Mouse (Mus musculus) adrenal gland, postnatal 36 days (tissue): ENCODE measurements around the gene Slit1. TPM values are rescaled to one million over a fixed set of nuclear protein-coding genes. Genes with fewer than 3 reads are reported as not detected.

Experiments
- DNase-seq, 2 experiments: peaks; one replicate each; pipeline ENCODE4 v3.0.0; 2021; ENCODE audit warnings: mixed read lengths in 1 of 2
- total RNA-seq, 2 experiments: library from RNA; stranded (reverse); gene quantifications; 2 replicates each; pipeline ENCODE4 v1.2.3; 2021

Slit1 gene
- total RNA-seq, 2 experiments from 2014 or later = 7.6 to 18.4 TPM

DNA sequence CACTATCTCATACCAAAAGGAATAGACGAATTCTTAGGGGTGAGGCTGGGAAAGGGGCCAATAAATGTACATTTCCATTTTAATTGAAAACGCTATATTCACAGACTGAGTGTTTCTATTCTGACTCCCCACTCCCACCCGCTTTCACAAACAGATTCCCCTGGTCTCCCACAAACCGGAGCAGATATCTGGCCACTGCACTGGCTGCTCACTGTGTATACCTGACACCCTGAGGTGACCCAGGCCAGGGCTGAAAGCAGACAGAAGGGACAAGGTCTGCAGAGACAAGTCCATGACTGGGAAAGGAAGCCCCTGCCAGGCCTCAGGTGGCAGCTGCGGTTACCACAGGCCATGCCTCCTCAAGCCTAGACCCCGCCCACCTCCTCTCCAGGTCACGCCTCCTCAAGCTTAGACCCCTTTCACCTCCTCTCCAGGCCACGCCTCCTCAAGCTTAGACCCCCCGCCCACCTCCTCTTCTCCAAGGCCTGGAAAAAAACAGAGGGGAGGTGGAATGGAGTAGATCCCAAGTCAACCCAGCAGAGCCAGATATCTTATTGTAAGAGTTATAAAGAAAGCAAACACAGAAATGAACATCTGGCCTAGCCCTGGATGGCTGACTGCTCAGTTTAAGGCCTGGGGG is 18.5 kb downstream of the Slit1 start:
- DNase-seq = no peak

DNA sequence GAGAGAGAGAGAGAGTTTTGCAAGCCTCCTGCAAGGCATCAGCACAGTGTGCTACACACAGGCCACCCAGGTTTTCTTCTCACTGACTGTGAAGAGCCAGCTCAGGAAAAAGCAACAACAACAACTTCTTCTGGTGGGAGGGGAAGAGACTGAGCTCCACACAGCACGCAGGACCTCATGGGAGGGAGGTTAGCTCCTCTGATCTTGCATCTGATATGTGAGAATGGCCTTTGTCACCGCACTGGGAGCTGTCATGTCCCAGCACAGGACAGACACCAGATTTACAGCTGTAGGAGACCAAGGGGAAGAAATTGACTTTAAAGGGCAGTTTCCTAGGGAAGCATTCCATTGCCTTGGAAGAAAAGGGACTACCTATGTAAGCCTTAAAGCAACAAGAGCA is 20.1 kb downstream of the Slit1 start:
- no peak for DNase-seq

DNA sequence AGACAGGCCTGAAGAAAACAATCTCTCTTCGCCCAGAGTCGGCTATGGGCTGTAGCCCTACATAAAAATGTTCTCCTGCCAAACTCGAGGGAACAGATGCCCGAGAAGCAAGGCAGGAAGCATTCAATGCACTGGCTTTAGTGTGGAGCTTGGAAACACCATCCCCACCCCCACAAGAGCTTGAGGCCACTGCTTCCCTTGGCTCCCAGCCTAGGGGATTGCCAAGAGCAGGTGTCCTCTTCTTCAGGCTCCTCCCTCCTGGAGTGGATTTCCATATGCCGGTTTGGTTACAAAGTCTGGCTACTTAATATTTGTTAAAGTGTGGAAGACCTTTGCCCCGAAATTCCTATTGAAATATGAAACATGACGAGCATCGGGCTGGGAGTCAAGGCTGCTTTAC is 24.0 kb downstream of the Slit1 start:
- no peak for DNase-seq

DNA sequence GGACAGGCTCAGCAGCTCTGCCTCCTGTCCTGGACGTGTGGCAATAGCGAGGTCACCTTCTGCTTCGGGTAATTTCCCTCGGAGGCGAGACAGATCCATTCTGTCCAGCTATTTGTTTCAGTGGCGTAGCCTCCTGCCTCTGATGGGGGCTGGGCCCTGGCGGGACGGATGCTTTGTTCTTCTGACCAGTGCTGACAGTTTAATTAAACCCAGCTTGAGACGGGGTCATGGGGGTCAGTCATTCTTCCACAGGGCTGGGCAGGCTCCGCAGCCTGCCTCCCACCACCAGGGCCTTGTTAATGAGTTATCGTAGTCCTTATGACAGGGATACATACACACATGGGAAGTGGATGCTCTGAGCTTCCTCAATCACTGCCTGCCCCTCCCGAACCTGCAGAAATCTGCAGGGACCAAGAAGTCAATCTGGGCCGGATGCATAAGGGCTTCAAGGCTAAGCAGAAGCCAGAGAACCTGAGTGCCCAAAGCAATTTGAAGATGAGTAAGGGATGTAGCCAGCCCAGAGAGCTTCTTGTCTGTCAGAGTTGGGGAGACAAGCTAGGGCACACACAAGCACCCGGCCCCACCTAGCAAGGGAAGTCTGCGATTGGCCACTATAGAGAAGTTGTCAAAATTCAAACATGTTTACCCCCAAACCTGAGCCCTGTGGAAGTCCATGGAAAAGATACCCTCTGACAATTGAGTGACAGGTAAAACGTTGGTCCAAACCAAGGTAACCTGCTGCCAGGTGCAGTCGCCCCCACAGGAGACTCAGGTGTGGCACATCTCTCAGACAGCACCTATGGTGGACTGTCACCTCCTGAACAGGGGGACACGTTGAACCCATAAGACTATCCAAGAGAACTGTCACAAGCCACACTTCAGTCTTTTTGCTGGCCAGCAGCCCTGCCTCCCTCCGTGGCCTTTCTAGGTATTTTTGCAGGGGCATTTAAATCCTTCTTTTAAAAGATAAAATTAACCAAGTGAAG is 26.9 kb downstream of the Slit1 start:
- no peak for DNase-seq

DNA sequence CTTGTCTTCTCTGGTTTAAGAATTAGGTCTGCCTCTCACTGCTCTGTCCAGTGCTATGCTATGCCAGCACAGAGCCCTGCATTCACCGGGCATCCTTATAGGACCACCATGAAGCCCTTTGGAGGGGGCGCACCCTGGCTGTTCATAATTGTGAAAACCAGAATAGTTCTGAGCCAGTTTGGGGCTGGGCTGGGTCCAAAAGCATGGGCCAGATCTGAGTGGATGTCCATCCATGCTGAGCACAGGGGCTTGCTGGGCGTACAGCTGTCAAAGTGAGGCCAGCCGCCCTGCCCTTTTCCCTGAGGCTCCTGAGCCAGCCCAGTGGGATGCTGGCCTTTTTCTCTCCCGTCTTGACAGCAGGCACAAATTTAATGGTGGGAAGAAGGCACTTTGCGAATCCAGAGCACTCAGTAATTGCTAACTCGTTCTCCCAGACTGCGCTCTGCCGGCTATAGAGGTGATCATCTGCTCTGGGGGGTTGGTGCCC is 29.0 kb downstream of the Slit1 start:
- no peak for DNase-seq

DNA sequence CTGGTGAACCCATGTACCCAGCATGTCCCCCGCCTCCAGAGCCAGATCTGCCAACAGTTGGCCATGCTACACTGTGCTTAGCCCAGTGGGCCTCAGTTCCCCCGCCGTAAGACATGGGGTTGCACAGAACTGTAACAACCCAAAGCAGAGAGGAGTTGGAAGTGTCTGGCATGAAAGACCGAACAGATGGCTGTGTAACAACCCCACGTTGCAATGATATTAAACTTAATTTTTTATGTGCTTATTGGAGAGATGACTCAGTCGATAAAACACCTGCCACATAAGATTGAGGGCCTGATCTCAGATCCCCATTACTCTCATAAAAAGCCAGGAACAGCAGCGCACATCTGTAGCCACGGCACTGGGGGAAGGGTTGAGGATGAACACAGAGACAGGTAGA is 30.6 kb downstream of the Slit1 start:
- no peak for DNase-seq

DNA sequence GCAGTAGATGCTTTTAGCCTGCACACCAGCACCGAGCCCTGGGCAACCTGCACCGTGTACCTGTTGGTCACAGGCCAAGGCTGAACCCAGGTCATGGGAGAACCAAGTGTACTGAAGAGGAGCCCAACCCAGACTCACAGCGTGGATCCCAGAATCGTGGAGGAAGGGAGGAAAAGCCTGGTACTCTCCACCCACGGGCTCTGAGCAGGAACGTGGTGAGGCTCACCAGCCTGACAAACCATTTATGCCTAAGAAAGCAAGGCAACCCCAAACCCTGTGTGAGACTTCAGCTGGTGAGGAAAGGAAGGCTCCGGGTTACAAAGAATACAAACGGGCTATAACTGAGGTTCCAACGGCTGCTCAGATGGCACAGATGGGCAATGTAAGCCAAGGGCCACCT is 31.8 kb downstream of the Slit1 start:
- DNase-seq = no peak

DNA sequence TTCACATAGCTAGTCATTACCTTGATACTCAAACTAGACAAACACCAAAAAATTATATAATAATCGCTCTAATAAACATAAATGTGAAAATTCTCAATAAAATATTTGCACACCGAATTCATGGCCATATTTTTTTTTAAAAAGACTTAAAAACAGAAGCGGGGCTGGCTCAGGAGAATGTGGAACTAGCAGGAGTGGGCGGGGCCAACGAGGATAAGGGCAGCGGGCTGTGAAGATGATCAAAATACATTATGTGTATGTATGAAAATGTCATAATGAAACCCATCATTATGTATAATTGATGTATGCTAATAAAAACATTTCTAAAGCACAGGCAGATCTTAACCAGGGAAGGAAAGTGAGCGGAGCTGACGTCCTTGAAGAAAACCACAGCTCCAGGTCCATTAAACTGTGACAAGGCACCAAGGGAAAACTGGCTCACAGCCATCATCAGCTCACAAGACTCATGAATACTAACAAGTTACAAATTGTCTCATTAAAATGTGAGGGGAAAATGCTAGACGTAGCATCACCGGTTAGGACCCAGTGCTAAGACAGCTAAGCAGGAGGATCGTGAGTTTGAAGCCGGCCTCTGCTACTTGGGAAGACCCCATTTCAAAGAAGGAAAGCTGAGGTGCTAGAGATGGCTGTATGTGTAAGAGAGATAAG is 33.8 kb downstream of the Slit1 start:
- DNase-seq = no peak

DNA sequence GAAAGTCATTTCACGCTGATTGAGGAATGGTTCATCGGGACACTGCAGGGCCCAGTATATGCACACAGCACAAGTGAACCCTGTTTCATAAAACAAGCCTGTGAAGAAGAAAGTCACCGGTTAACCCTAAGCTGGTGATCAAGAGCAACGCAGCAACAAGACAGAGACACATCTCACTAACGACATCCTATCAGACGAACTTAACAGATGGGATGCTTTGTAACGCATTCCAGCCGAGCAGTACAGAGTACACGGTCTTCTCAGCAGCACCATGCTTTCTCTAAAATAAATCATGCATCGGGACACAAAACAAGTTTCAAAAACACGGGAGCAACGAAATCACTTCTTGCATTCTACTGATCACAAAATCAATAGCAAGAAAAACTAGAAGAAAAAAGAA is 35.6 kb downstream of the Slit1 start:
- no peak for DNase-seq

DNA sequence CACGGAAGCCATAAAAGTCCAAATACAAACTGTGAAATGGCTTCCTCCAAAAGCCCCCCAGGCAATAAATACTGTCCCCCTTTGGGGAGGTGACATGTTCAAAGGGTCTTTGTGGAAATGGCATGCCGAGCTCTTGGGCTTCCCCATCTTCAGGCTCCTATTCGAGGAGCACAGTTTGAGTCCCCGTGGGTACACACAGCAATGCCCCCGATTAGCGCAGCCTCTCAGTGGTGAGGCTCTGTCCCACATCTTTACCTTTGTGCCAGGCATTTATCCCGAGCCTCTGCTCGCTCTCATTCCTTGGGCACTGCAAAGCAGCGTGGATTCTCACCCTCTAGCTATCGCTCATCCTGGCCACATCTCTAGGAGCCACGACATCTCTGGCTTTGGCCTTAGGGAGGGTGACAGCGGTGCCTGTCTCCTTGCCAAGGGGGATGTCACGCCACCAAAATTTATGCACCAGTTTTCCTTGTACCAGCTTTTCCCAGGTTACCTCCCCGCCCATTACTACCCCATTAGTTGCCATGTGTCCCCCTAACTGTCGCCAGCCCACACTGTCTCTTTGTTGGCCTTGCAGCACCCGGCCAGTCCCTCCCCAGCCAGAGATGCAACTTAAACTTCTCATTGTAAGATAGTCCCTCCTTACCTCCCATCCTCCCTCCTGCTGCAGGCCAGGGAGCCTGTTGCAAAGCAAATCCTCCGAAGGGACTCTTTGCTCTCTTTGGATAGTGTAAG is 37.2 kb downstream of the Slit1 start:
- DNase-seq = no peak

DNA sequence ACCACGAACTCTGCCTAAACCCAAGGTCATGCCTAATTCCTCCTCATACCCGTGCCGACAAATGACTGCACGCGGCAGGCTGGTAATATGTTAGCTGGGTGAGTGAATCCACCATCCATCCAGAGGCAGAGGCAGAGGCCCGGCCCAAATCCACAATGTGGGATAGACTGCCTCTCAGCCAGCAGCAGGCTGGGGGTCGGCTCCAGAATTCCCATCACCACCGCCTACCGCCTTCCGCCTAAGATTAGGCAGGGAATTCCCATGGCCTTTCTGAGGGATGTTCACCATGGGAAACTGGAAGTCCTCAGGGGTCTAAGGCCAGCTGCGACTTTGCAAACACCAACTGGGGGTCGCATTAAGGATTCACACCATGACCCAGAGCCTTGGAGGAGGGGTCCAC is 38.0 kb downstream of the Slit1 start:
- DNase-seq = no peak

DNA sequence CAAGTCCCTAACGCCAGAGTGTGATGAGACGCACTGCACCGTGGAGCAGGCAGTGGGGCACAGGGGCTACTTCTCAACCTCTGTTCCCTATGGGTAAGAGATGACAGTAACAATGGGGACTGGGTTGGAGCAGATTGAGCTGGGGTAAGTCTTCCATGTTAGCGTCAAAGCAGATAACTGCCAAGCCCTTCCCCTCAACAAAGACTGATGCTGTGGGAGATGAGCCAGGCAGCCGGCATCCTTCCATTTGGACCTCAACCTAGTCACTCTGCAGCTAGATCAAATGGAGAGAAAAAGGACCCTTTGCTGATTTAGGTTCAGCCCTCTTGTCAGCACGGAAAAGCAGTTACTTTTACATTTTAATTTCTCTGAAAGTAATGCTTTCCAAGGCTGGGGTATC is 40.8 kb downstream of the Slit1 start:
- DNase-seq = no peak

DNA sequence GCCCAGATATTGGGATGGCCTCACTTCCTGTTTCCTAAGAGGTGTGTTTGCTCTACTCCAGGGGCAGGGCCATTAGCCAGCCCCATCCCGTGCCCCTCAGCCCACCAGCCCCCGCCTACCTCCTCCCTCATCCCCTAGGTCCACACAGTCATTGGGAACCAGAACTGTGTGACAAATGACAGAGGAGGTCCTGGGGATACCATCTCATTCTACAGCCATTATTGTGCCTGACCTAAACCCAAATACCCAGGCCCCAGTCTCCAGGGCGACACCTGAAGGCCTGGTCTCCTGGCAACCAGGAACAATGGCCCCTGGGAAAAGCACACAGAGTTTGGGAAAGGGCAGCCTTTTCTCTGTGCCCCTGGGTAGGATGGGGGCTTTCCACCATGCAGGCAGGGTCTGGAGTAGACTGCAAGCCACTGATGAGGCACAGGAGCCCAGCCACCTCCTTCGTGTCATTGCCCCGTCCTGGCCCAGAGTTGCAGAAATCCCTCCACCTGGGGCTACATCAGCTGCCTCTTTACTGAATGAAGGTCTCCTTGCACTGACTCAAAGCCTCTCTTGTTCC is 44.5 kb downstream of the Slit1 start:
- no peak for DNase-seq

DNA sequence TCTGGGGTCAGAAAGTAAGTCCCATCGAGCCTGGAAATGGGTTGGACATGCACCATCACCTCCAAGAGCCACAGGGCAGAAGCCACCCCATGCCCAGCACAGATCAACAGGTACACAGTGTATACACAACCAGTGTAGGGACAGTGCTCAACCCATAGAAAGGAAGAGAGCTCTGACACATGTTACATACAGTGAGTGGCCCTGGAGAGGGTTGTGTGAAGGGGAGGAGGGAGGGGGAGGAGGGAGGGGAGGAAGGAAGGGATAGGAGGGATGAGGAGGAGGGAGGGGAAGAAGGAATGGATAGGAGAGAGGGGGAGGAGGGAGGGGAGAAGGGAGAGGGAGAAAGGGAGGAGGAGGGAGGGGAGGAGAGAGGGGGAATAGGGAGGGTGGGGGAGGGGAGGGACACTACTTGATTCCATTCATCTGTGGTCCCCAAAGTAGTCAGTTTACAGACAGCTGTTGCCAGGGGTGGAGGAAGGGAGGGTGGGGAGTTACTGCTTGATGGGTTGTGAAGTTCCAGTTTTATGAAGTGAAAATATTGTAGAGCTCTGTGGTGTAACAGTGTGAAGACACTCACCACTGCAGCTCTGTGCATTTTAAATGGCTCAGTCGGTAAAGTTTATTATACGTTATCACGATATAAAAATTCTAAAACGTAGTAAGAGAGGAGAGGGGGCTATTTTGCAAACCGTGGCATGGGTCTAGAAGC is 45.5 kb downstream of the Slit1 start:
- no peak for DNase-seq

DNA sequence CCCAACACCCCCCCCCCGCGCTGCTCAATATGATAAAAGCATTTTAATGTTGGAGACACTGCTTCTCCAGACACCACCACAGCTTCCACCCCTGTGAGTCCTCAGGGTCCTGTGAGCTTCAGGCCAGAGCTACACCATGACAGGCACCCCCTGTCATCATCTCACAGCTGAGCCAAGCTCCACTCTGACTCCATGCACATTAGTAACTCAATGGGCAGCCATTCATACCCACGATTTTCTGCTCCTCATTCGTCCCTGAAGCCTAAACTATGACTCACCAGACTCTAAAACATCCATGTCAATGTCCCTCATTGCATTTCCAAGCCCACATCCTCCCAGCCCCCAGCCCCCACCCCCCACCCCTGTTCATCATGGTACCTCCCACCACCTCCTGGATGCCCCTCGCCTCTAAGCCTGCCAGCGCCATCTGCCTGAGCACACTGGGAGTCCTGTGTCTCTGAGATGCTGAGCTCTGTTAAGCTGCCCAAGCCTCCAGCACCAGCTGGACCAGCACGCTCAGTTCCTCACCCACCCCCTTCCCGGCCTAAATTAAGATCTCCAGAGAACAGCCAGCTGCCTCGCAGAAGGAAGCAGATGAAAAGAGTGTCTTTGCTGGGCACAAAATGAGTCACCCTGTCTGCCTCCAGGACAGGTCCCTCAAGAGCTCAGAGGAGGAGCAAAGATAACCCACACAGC is 46.2 kb downstream of the Slit1 start:
- DNase-seq = peak; percentile 32 to 60

DNA sequence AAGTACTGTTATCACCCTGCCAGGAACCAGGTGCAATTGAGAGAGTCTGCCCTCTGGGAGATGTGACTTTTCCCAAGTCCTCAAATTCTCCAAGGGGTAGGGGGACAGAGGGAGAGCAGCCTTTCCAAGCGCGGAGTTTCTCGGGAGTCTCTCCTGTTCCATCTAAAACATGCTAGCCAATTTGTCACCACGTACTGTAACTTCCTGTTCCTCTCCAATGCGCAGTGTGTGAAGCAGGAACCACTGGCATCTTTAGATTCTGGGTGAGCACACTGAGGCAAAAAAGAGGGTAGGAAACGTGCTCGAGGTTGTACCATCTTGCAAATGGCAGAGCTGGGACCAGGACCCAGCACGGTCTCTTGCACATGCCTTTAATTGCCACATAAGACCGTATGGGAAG is 47.0 kb downstream of the Slit1 start:
- DNase-seq = no peak

DNA sequence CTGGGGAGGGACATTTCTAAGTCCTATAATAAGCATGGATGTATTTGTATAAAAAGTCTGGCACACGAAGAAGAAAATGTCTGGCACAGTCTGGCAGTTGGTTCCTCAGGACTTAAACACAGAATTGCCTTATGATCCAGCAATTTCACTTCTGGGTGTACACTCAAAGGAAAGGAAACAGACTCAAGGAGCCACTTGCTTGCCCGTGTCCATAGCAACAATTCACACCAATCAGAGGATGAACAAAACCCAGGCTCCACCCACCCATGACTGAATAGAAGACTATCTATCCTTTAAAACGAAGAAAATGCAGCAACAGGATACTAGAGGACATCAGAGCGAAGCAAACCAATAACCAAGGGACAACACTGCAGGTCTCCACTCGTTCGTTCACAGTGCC is 48.4 kb downstream of the Slit1 start:
- no peak for DNase-seq

DNA sequence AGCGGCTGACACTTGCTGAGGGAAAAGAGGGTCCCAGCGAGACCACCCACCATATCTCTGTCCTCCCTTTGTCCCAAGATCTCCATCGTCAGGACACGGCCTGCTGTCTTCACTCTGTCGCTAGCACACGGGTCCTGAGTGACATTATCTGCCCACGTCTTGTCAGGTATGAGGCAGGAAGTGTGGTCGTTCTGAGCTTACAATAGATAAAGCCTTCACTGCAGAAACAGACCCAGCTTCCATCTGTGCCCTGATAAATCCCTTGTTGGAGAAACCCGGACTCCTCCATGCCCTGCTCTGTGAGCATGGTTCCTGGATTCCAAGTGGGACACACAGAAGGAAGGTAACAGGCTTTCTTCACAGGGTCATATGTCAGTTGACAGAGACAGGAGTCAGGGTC is 48.9 kb downstream of the Slit1 start:
- DNase-seq = no peak

DNA sequence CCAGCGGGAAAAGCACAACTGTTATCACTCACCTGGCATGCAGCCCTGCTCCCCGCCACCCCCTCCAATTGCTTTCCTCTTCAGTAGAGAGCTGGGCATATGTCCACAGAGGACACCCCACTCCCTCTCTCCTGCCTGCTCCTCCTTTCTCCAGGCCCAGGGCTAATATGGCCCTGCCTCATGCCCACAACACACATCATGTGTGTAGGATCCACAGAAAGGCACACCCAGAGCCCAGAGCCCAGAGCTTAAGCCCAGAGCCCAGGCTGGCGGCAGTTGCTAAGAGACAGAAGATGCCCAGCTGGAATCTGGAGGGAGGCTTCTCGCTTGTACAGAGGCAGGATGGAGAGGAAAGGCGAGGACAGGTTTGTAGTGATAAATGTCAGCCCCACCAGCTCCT is 49.7 kb downstream of the Slit1 start:
- DNase-seq = no peak

DNA sequence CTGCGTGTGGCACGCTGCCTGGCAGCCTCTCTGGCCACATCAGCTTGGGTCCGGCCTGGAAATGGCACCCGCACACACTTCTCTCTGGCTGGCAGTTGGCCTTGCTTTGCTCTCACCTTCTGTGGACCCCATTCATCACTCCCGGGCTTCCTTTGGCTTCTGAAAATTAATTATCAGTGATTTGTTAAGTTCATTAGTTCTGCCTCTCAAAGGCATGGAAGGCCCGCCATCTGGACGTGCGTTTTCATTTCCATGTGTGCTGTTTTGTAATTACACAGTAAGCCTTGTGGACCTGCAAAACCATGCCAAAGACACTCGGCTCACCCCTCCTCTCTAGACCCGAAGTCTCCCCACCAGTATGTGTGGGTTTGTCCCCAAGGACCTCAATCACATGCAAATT is 53.4 kb downstream of the Slit1 start:
- no peak for DNase-seq

DNA sequence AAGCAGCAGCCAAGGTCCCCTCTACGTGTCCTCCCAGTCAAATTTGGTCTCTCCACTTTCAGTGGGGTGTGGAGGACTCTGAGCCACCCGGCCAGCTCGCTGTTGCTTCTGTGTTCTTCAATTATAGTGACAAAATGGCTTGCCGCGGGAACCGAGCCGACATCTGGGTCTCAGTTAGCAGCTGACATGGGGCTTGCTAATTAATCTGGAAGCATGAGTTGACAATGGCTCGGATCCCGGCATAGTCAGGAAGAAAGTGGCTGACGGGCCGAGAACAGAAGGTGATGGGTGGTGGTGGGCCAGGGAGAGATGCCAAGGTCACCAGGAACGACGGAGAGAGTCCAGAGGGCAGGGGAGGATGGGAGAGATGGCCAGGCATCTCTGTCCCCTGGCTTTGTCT is 55.2 kb downstream of the Slit1 start:
- DNase-seq = no peak
